Mouse (Mus musculus) gastrocnemius, adult 2 months (tissue): ENCODE results near the gene Ttc28. TPM values are rescaled to one million over a fixed set of nuclear protein-coding genes. Genes with fewer than 3 reads are reported as not detected.

ENCODE experiments used
- DNase-seq: peaks from one replicate; pipeline ENCODE4 v3.0.0; 2022
- H3K27ac ChIP-seq: fragments of 200-600 bp; 2 replicates; pipeline ENCODE4 v1.8.1; 2022; ENCODE audit warnings: mild to moderate bottlenecking
- H3K4me3 ChIP-seq: fragments of 200-600 bp; 2 replicates; pipeline ENCODE4 v1.8.1; 2022; ENCODE audit warnings: mild to moderate bottlenecking, moderate library complexity
- CTCF ChIP-seq: fragments of 200-600 bp; IDR thresholded peaks from 2 replicates; pipeline ENCODE4 v1.8.1; 2022; ENCODE audit warnings: antibody characterized with exemption, mild to moderate bottlenecking, moderate library complexity
- intact Hi-C: fragments of 180-260 bp; cut with DNase I; formaldehyde crosslinking; loops from one replicate; pipeline ENCODE4 v1.15.1; 2025
- total RNA-seq, 2 experiments: library from RNA; stranded (reverse); gene quantifications; 2 replicates each; pipeline ENCODE4 v1.2.3; 2021

Gene Ttc28
- total RNA-seq, 2 experiments from 2014 or later, result 11.9 to 16.6 TPM

DNA sequence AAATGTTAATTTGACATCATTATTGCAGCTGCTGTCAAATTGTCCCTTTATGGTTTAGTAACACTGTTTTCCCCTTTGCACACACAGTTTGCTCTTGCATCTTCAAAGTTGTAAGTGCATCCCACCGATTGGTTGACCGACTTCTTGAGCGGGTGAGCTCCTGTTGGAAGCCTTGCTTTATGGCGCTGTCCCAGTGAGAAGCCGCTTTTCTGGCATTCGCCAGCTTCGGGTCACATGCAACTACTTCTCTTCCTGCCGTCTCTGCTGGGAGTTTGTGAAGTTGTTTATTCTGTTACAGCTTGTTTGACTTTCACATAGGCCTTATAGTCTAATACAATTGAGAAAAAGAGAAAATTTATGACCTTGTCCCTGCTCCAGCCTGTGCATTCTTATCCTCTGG, 250.5 kb downstream of the Ttc28 start:
- H3K4me3 ChIP-seq, result no peak overlapping the region
- no peak for TF ChIP-seq CTCF
- DNase-seq, result no peak
- intact Hi-C loops, result no loop called here
- no peak overlapping the region for H3K27ac ChIP-seq

DNA sequence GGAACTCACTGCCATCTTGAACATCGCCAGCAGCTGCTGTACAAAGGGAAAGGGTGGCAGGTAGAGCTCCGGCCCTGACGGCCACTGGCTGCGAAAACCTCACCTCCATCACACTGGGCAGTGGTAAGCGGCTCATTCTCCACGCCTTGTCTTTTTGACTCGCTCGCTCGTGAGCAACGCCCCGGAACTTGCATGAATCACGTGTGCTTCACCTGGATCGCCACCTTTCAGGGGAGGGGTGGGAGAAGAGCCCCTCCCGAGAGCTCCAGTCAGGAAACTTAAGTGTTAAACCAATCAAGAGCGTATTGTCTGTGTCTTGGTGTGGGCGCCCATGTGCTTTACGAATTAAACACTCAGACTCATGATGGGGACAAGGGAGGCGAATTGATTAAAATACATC, 252.0 kb downstream of the Ttc28 start:
- DNase-seq, result no peak
- Histone ChIP-seq H3K27ac (no peak overlapping the region), H3K4me3 (no peak overlapping the region)
- no peak for TF ChIP-seq CTCF
- intact Hi-C loops, result no loop called here

DNA sequence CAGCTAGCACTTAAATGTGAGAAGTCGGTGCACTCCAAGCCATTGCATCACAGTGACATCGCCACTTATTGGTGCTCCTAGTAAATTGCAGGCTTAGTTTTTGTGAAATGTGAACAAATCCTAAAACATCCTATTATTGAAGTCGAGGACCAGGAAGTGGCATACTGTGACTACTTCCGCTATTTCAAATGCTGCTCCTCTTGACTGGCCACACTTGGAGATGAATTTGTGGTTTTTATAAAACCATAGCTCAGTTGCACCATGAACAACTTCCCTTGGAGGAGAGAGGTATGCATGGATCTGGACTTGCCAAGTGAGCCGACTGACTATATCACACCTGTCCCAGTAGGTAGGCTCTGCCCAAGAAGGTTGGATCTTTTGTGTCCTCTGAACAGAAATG, 253.5 kb downstream of the Ttc28 start:
- Histone ChIP-seq H3K4me3 (no peak overlapping the region), H3K27ac (no peak overlapping the region)
- DNase-seq, result no peak
- intact Hi-C loops, result no loop called here
- peak; percentile 36; the same call in 1 of the 2 replicates for TF ChIP-seq CTCF

DNA sequence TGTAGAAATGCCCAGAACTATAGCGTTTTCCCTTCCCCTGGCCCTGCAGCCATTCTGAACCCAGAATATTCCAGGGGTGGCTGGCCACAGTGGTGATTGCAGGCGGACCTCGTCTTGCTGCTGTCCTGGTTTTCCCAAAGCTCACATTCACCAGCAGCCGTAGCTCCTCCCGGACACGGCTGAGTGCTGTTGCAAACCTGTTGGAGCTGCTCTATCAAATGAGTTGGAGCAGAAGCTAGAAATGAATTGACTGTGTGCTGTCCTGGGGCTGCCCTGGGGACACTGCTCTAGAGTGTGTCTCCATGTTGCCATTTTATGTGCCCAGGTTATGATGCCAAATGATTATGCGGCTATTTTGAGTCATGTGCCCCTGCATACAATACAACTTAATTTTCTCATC, 254.2 kb downstream of the Ttc28 start:
- no peak for DNase-seq
- intact Hi-C loops, result no loop called here
- no peak overlapping the region for H3K4me3 ChIP-seq
- no peak for TF ChIP-seq CTCF
- no peak overlapping the region for H3K27ac ChIP-seq

DNA sequence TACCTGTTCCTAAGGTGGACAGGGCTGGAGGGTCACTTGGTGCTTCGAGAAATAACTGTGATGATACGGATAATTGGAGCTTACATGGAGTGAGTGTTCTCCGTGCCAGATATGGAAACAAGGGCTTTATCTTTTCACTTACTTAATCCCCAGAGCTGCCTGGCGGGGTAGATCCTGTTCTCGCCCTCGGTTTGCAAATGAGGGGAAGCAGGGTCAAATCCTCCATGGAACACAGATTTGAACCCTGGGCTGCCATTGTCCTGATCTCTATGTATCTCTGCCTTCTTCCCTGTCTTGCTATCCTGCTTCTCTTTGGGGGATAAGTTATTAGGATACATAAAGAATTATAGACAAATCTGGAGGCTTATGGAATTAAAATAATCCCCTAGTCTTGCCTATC, 257.7 kb downstream of the Ttc28 start:
- DNase-seq, result no peak
- intact Hi-C loops, result no loop called here
- no peak overlapping the region for H3K4me3 ChIP-seq
- no peak overlapping the region for H3K27ac ChIP-seq
- no peak for TF ChIP-seq CTCF

DNA sequence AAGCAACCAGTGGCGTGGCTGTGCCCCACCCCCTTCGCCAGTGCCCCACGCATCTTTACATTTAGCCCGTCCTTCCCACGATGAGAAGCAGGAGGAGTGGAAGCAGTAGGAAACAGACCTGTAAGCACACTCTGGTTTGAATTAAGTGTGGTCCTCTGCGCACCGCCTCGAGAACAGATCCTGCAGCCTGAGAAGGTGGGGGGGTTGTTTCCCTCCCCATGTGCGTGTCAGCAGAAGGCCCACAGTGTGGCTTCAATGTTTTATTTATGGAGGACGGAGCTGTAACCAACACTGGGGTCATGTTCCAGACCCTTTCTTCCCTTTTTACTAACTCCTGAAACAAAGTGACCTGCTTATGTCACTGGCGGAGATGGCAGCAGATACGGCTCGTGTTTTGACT, 258.1 kb downstream of the Ttc28 start:
- no peak for TF ChIP-seq CTCF
- intact Hi-C loops, result no loop called here
- no peak overlapping the region for H3K27ac ChIP-seq

DNA sequence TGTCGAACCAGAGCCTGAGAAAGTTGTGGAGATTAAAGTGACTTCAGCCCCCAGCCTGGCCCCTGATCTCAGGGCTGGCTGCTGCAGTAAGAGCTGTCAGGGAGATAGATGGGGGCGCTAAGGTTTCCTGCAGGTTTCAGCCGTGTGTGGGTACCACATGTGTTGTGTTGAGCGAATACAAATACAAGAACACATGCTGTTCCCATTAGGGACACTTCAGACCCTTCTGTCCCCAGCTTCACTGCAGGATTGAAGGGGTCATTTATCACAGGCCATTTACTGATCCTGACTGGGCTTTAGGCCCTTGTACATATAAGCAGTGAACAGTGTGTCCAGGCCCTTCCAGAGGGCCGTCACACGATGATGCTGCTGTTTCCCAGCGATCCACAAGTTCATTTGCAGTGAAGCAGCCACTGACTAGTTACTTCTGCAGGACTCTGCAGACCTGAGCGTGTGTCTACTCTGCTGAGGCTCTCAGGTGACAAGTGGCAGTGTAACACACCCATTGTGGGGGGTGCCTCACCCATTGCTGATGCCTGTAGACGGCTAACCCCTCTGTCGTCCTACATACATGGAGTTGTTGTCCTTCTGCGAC, 258.7 kb downstream of the Ttc28 start:
- Histone ChIP-seq H3K4me3 (no peak overlapping the region), H3K27ac (peak overlapping the region; percentile 73)
- no peak for DNase-seq
- intact Hi-C loops, result no loop called here
- no peak for TF ChIP-seq CTCF

More for the DNA sequence above, 258.1 kb downstream of the Ttc28 start:
- DNase-seq, result no peak
- H3K4me3 ChIP-seq, result no peak overlapping the region

DNA sequence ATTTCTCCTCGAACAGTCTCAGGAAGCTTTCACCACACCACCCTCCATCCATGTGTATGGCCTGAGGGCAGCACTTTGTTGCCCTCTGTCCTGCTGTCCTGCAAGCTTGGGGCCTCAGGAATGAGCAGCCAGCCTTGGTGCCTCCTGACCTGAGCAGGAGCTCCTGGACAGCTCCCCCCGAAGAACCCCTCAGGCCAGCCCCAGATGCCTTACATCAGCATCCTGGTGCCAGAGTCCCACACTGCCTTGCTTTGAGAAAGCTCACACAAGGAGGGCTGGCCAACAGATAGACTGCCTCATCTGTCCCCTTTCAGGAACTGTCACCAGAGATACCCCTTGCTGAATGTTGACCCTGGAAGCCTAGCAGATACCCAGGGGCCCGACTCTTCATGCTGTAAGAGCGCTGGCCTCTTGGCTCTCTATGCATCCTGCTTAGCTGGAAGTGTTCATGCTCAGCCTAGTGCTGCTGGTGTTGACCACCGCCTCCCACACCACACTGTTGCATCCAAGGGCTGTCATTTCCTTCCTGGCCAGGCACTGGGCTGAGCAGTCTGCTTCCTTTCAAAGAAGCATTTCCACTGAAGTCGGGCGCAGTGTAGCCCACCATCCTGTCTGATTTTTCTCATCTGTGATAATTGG, 259.4 kb downstream of the Ttc28 start:
- Histone ChIP-seq H3K27ac (peak overlapping the region; percentile 73), H3K4me3 (peak overlapping the region; percentile 55)
- TF ChIP-seq CTCF, result no peak
- intact Hi-C loops, result no loop called here
- peak; percentile 30 for DNase-seq

DNA sequence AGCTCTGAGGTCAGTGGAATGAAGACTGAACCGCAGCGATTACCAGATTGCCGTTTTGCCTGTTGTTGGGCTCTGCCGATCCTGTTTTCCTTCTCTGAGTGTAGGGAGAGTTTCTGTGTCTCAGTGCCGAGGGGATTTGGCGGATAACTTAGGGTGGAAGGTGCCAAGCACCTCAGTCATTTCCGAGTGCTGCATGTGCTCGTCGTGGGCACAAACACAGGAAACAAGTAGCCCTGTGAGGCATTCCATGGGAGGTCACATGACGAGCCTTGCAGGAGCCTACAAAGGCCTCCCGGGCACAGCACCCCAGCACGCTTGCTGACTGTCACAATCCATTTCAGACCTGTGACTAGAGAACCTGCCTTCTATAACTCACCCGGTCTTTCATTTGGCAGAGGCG, 260.0 kb downstream of the Ttc28 start:
- H3K4me3 ChIP-seq, result peak overlapping the region; percentile 55
- no peak for TF ChIP-seq CTCF
- peak overlapping the region; percentile 73 for H3K27ac ChIP-seq
- intact Hi-C loops, result no loop called here
- DNase-seq, result peak; percentile 59

DNA sequence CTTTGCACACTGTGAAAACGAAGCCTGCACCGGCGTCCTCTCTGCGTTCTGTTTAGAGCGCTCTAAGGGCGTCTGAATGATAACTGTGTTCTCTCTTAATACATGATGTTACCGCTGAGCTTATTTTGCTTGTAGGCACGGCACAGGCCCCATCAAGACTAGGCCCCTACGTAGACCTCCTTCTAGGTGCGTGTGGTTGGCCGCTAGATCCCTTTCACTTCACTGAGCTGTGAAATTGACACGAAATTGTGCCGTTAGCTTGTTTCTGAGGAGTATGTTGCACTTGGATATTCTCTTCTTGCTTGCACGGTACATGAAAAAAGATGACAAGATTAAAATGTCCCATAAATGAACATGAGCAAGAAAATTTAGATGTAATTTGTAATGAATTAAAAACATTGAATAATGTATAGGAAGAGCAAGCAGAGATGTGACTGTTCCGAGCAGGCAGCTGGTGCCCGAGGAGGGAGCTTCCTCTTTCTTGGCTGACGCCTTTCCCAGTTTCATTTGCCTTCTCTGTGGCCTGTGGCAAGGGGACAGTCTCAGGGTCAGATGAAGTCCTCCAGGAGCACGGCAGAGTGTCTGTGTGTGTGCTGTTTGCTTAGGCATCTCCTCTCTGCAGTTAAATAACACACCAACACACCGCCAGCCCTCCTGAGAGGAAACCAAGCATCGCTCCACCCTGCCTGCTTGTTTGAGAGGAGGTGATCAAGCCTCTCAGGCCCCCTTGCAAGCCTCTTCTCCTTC, 261.7 kb downstream of the Ttc28 start:
- no peak overlapping the region for H3K4me3 ChIP-seq
- TF ChIP-seq CTCF, result no peak
- intact Hi-C loops, result no loop called here
- no peak for DNase-seq
- peak overlapping the region; percentile 63 for H3K27ac ChIP-seq

DNA sequence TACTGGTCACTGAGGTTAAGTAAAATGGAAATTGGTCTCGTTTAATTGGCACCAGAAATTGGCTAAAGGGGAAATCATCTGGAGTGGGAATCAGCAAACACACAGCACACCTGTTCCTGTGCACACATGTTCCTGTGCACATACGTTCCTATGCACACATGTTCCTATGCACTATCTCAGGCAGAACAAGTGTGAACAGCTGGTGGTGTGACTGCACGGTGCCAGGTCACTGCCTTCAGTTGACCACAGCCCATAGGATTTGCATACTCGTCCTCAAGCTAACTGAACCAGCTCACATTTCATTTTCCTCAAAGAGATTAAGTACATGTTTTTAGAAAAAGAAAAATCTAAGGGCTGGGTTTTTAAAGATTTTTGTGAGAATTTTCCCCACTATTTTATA, 263.2 kb downstream of the Ttc28 start:
- Histone ChIP-seq H3K4me3 (no peak overlapping the region), H3K27ac (no peak overlapping the region)
- no peak for DNase-seq
- no peak for TF ChIP-seq CTCF
- intact Hi-C loops, result no loop called here

DNA sequence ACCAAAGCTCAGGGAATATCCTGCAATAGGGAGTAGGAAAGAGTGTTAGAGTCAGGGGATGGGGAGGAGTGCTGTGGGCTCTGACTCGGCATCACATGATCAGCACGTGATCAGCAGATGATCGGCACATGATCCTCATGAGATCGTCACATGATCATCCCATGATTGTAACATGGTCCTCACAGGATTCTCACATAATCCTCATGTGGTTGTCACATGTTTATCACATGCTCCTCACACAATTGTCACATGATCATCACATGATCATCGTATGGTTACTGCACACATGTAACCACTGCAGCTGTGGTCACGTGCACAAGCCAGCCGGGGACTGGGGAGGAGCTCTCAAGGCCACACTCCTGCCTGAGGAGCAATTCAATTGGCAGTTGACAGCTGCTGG, 264.8 kb downstream of the Ttc28 start:
- intact Hi-C loops, result no loop called here
- no peak for DNase-seq
- Histone ChIP-seq H3K27ac (no peak overlapping the region), H3K4me3 (no peak overlapping the region)
- TF ChIP-seq CTCF, result no peak

DNA sequence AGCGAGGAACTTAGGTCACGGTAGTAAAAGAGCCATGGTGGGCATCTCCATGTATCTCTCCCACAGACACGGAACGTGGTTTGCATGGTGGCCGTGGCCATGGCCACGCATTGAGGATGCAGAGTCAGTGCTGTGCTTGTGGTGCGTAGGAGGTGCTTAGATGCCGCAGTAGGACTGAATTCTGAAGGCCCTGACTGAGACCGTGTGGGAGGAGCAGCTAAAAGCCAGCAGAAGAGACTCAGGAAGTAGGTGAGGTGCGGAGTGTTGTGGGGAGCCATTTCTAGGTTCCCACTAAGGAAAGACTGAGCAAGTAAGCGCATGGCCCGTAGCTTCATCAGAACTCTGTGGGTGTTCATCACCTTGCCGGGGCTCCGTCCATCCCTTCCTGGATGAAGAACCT, 271.0 kb downstream of the Ttc28 start:
- H3K4me3 ChIP-seq, result no peak overlapping the region

More for the DNA sequence above, 271.0 kb downstream of the Ttc28 start:
- intact Hi-C loops, result no loop called here
- no peak for DNase-seq
- no peak overlapping the region for H3K27ac ChIP-seq
- no peak for TF ChIP-seq CTCF
